Mouse (Mus musculus): ENCODE measurements around the gene Frzb. TPM values are rescaled to one million over a fixed set of nuclear protein-coding genes. Genes with fewer than 3 reads are reported as not detected.

The Frzb gene
- polyA plus RNA-seq, 2 experiments, result 10.8 to 13.9 TPM

DNA sequence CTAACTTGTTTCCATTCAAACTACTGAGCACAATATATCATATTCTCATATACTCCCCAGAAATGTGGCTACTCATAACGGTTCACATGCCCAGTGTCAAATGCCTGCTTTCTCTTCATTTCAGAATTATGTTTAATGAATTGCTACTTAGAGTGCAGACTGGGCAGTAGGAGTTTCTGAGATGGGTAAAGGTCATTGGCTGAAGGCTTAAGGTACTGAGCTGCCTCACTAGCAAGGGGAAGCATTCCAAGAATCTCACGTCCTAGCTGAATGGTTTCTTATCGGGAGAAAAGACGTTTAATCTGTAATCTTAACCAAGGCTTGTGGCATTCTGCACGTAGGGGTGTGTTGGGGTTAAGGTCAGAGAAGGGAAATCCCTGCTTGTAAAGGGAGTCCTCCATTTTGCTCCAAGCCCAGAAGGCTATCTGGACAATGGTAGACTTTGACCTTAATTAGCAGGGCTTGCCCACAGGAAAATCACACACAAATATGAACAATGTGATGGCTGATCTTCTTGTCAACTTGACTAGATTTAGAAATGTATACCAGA, 26.9 kb upstream of the Frzb start:
- no peak for ATAC-seq (ENCODE audit: low FRiP score, low read depth)
- H3K4me2 ChIP-seq (replicated peaks; ENCODE audit: low read depth, low read length, severe bottlenecking), result no peak overlapping the region
- WGBS, result 76% methylated on average over 5 of the region's 5 CpGs
- no peaks in the 10 kb centered on the region for H3K9me3 ChIP-seq (ENCODE audit: control insufficient read depth, low read length)
- no peak overlapping the region for H3K27ac ChIP-seq (replicated peaks; ENCODE audit: low read depth, low read length)
- H3K4me3 ChIP-seq (replicated peaks; ENCODE audit: low read length), result no peak overlapping the region
- no peaks in the 10 kb centered on the region for H3K36me3 ChIP-seq (ENCODE audit: control insufficient read depth, insufficient read depth, low read length)
- no peak for TF ChIP-seq POLR2A (IDR thresholded peaks at IDR 0.05; ENCODE audit: borderline replicate concordance, extremely low read depth, insufficient read depth, insufficient read length)
- no peak for DNase-seq (ENCODE audit: low spot score)
- H3K4me1 ChIP-seq (ENCODE audit: control insufficient read depth, insufficient read depth, low read length), result no peaks in the 10 kb centered on the region
- H3K27me3 ChIP-seq (ENCODE audit: control insufficient read depth, insufficient read depth, low read length), result no peaks in the 10 kb centered on the region
- no peak overlapping the region for H3K9ac ChIP-seq (ENCODE audit: low read depth, low read length, severe bottlenecking)

DNA sequence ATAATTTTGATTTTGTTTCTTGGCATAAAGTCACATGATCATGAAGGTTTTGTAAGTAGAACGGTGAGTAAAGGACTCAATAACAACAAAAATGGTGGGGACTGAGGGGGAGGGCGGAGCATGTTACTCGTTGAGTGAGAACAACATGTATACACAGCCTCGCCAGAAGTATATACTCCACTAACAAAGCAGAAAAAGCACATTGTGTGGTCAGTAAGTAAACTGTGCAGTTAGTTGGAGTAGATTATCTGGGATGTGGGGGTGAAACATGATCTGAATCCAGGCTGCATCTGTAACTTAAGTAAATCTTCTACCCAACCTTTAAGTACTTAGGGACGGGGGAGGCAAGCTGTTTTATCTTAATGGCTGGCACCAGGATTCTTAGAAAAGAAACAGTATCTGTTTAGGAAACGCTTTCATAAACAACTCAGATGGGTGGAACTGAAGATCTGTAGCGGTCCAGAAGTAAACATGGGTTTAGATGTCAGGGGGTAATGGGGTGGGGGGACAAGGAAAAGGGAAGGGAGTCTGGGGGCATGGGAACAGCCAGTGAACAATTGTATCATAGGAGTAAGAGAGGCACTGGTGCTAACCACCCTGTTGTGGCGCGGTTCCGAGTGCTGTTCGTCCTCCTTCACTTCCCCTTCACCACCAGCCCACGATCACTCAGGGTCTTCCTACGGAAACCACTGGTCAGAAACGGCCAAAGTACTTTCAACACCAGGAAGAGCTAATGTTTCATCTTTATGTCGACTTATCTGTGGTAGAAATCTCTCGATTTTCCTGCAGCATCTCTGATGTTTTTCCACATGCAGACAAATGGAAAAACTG, 18.8 kb upstream of the Frzb start:
- Histone ChIP-seq H3K4me2 (replicated peaks; ENCODE audit: low read depth, low read length, severe bottlenecking) (no peak overlapping the region), H3K9me3 (ENCODE audit: control insufficient read depth, low read length) (no peaks in the 10 kb centered on the region), H3K27ac (replicated peaks; ENCODE audit: low read depth, low read length) (no peak overlapping the region), H3K4me1 (ENCODE audit: control insufficient read depth, insufficient read depth, low read length) (no peaks in the 10 kb centered on the region), H3K27me3 (ENCODE audit: control insufficient read depth, insufficient read depth, low read length) (no peaks in the 10 kb centered on the region), H3K4me3 (replicated peaks; ENCODE audit: low read length) (no peak overlapping the region), H3K36me3 (ENCODE audit: control insufficient read depth, insufficient read depth, low read length) (no peaks in the 10 kb centered on the region), H3K9ac (ENCODE audit: low read depth, low read length, severe bottlenecking) (no peak overlapping the region)
- ATAC-seq (ENCODE audit: low FRiP score, low read depth) (no peak), DNase-seq (ENCODE audit: low spot score) (no peak)
- no peak for TF ChIP-seq POLR2A (IDR thresholded peaks at IDR 0.05; ENCODE audit: borderline replicate concordance, extremely low read depth, insufficient read depth, insufficient read length)
- 70% methylated on average over 16 of the region's 16 CpGs for WGBS

DNA sequence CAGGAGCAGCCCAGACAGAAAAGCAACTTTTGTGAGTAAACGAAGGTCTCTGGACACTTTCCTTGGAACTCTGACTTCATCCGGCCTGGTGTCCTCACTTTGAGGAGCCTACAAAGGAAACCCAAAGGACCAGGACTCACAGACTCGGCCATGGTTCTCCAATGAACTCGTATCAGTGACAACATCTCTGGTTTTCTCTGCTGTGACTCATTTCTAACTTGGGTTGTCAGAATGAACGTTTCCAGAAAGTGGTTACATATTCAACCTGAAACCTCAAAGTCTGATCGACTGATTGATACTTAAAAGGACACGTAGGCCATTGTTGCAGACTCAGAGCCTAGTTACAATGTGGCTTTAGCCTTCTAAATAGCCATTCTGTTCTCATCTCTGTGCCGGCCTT, 14.4 kb upstream of the Frzb start:
- WGBS, result 79% methylated on average over 8 of the region's 8 CpGs
- Histone ChIP-seq H3K4me1 (ENCODE audit: control insufficient read depth, insufficient read depth, low read length) (no peaks in the 10 kb centered on the region; the same call in 1 of the 2 replicates), H3K27me3 (ENCODE audit: control insufficient read depth, insufficient read depth, low read length) (no peaks in the 10 kb centered on the region), H3K4me2 (replicated peaks; ENCODE audit: low read depth, low read length, severe bottlenecking) (no peak overlapping the region), H3K9ac (ENCODE audit: low read depth, low read length, severe bottlenecking) (no peak overlapping the region), H3K4me3 (replicated peaks; ENCODE audit: low read length) (no peak overlapping the region), H3K9me3 (ENCODE audit: control insufficient read depth, low read length) (no peaks in the 10 kb centered on the region), H3K27ac (replicated peaks; ENCODE audit: low read depth, low read length) (no peak overlapping the region), H3K36me3 (ENCODE audit: control insufficient read depth, insufficient read depth, low read length) (no peaks in the 10 kb centered on the region)
- TF ChIP-seq POLR2A (IDR thresholded peaks at IDR 0.05; ENCODE audit: borderline replicate concordance, extremely low read depth, insufficient read depth, insufficient read length), result no peak
- ATAC-seq (ENCODE audit: low FRiP score, low read depth), result no peak
- no peak for DNase-seq (ENCODE audit: low spot score)

DNA sequence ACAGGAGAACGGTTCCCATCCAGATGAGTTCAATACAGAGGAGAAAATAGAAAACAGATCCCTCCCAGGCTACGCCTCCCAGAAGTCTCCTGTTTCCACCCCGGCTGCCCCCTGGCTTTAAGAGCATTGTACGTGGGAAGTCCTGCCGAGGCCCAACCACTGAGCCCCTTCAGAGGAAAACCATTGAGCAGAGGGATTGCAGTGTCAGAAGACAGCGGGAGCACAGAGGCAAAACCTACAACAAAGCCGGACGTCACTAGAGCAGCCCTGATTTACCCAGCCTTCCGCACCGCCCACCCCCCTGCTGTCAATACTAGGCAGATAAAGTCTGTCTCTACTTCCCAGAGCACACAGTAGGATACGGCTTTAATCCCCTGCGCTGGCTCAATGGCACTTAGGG, 806 bp upstream of the Frzb start:
- peaks cover 7% of the 10 kb centered on the region for H3K9me3 ChIP-seq (ENCODE audit: control insufficient read depth, low read length)
- no peak for TF ChIP-seq POLR2A (IDR thresholded peaks at IDR 0.05; ENCODE audit: borderline replicate concordance, extremely low read depth, insufficient read depth, insufficient read length)
- peak overlapping the region; percentile 53 for H3K9ac ChIP-seq (ENCODE audit: low read depth, low read length, severe bottlenecking)
- no peaks in the 10 kb centered on the region for H3K36me3 ChIP-seq (ENCODE audit: control insufficient read depth, insufficient read depth, low read length)
- no peak overlapping the region for H3K27ac ChIP-seq (replicated peaks; ENCODE audit: low read depth, low read length)
- H3K4me2 ChIP-seq (replicated peaks; ENCODE audit: low read depth, low read length, severe bottlenecking), result peak overlapping the region; percentile 92
- 2% methylated on average over 12 of the region's 12 CpGs for WGBS
- H3K27me3 ChIP-seq (ENCODE audit: control insufficient read depth, insufficient read depth, low read length), result peaks cover 12% of the 10 kb centered on the region; the same call in 1 of the 2 replicates
- peak; percentile 30; the same call in 1 of the 2 replicates for ATAC-seq (ENCODE audit: low FRiP score, low read depth)
- H3K4me3 ChIP-seq (replicated peaks; ENCODE audit: low read length), result peak overlapping the region; percentile 61
- DNase-seq (ENCODE audit: low spot score), result peak; percentile 35
- no peaks in the 10 kb centered on the region; the same call in 1 of the 2 replicates for H3K4me1 ChIP-seq (ENCODE audit: control insufficient read depth, insufficient read depth, low read length)

DNA sequence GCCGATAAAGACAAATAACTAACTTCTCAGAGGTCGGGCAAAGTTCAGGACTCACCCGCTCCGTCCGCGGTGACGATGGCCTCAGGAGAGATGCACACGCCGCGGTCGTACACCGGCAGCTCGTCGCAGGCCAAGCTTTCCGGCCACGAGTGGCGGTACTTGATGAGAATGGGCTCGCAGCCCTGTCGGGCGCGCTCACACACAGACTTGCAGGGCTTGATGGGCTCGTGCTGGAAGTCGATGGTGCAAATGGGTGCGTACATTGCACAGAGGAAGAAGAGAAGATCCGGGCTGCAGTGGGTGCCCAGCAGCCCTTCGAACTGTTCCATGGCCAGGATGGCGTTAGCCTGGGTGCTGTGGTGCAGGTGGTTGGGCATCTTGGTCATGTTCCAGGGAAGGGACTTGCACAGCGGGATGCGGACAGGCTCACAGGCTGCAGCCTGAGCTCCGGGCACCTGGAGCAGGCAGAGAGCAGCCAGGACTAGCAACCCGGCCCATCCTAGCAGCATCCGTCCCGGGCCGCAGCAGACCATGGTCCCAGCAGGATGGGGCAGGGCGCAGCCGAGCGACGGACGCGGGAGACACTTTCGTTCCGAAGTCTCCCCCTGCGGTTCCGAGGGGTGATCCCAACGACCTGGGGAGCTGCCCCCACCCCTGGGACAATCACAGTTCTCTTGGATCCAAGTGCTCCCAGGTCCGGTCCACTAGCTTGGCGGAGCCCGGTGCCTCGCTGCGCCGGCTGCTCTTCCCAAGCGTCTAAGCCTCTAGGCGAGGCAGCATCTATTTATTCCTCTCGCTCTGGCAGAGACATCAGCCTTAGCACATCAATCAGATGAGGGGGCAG, 895 bp downstream of the Frzb start:
- peak overlapping the region; percentile 92 for H3K4me2 ChIP-seq (replicated peaks; ENCODE audit: low read depth, low read length, severe bottlenecking)
- no peak for DNase-seq (ENCODE audit: low spot score)
- no peak overlapping the region for H3K27ac ChIP-seq (replicated peaks; ENCODE audit: low read depth, low read length)
- H3K4me1 ChIP-seq (ENCODE audit: control insufficient read depth, insufficient read depth, low read length), result no peaks in the 10 kb centered on the region; the same call in 1 of the 2 replicates
- H3K36me3 ChIP-seq (ENCODE audit: control insufficient read depth, insufficient read depth, low read length), result no peaks in the 10 kb centered on the region
- no peak for TF ChIP-seq POLR2A (IDR thresholded peaks at IDR 0.05; ENCODE audit: borderline replicate concordance, extremely low read depth, insufficient read depth, insufficient read length)
- H3K4me3 ChIP-seq (replicated peaks; ENCODE audit: low read length), result peak overlapping the region; percentile 61
- peak; percentile 42 for ATAC-seq (ENCODE audit: low FRiP score, low read depth)
- peak overlapping the region; percentile 53 for H3K9ac ChIP-seq (ENCODE audit: low read depth, low read length, severe bottlenecking)
- H3K9me3 ChIP-seq (ENCODE audit: control insufficient read depth, low read length), result peaks cover 7% of the 10 kb centered on the region
- under 1% methylated on average over 49 of the region's 54 CpGs for WGBS
- peaks cover 12% of the 10 kb centered on the region; the same call in 1 of the 2 replicates for H3K27me3 ChIP-seq (ENCODE audit: control insufficient read depth, insufficient read depth, low read length)

All from limb, embryonic 14.5 days (tissue).